Mouse (Mus musculus) c-Kit-negative CD71-positive TER-119-positive erythroid progenitor cells, embryonic 14.5 days (primary cell): ENCODE data around the gene Tgfb3.

Experiments
- DNase-seq: peaks from one replicate; pipeline ENCODE4 v3.0.0-alpha.2; 2013; ENCODE audit warnings: low read depth, low spot score

The Tgfb3 gene

DNA sequence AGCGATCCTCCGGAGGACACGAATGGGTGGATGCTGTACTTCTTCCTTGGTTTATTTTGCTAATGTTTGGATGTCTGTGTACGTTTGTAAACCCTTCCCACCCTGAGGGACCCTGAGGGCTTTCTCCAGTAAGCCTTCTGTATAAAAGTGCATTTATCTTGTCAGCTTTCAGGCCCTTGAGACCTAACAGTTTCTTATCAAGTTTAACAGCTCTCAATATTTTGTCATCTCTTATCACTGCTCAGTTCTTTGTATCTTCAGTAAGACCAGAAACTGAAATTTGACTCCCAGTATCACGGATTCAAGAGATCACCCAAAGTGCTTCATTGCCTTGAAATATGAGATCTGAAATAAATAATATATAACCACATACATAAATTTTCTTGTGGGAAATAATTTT lies 47.9 kb downstream of the Tgfb3 start:
- DNase-seq, result no peak

DNA sequence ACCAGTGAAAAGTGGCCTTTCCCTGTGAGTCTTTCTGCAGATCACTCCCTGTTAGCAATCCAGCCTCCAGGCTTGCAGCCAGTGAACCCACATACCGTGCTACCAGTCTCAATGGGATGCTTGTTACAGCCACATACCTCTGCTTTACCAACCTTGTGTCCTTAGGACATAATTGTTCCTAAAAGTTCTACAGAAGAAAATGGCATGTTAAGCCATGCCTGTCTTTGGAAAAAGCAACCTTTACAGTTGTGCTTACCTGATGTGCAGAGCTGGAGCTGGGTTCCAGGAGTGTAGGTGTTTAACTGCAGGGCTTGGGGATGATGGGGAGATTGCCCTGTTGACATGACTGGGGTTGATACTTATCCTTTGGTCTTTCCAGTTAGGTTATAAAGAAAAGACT lies 51.1 kb downstream of the Tgfb3 start:
- no peak for DNase-seq

DNA sequence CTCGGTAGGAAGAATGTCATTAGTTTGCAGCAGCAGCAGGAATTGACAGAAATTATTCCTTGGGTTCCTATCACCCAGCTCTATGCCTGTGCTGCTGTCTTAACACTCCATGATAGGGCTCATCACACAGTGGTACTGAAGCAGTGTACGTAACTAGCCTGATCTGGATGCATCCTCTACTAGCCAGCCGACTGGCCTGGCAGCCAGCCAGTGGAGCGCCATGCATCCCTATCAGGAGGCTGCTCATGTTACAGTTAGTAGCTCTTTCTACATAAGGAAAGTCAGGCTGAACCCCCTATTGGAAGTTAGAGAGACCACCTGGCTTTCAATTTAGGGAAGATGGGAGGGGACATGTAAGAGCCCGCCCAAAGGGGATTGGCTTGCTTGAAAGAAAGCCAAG lies 51.8 kb downstream of the Tgfb3 start:
- no peak for DNase-seq

DNA sequence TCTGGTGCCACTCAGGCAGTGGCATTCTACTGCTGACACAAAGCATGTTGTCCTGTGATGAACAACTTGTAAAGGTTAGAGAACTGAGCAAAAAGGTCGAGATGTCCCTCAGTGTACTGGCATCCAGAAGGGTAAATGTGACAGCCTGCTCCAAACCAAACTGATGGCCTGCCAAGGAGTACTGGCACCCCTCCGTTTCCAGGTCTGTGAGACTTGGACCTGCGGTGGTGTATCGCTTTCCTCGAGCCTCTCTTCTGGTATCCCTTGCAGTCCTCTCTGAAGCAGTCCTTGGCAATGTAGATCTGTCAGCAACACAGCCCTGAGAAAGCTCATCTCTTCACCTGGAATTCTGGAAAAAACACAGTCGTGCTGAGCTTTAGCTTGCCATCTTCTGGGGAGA lies 53.4 kb downstream of the Tgfb3 start:
- no peak for DNase-seq

- DNase-seq, result no peak
Measured at GRCm38 (mm10) chr12:86024426-86024825, 54.4 kb downstream of the Tgfb3 start.

- no peak for DNase-seq
Measured at GRCm38 (mm10) chr12:86023081-86023871, 55.6 kb downstream of the Tgfb3 start.

DNA sequence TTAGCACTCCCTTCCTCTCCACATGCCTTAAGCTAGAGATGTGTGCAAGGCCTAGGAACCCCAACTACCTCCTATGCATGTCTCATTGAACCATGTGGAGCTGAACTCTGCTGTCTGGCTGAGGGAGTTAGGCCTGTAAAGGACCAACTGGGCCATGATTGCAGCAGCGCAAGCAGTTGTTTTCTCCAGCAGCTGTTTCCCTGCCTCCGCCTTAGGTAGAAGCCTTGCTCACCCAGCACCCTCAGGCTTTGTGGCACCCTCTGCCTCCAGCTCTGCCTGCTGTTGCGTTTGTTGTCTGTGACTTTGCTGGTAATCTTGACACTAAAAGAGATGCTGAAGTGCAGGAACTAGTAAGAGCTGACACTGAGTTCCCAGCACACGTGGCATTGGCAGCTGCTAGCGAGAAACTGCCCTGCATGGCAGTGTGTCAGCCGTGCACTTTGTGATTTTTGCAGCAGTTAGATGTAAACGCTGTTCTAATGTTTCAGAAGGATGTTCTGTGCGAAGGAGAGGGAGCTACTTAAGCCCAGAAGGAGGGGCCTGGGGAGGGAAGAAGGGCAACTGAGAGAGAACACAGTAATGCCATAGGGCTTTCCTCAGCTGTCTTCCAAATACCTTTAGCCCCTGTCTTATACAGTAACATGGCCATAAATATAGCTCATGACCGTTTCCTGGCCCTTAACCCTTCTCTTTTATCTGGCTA lies 56.4 kb downstream of the Tgfb3 start:
- DNase-seq, result no peak

- DNase-seq, result no peak
Measured at GRCm38 (mm10) chr12:86021583-86021982, 57.3 kb downstream of the Tgfb3 start.

- no peak for DNase-seq
Measured at GRCm38 (mm10) chr12:86017360-86017759, 61.5 kb downstream of the Tgfb3 start.

GRCm38 (mm10) chr12:86015114-86015513 lies 63.7 kb downstream of the Tgfb3 start:
- DNase-seq, result no peak

DNA sequence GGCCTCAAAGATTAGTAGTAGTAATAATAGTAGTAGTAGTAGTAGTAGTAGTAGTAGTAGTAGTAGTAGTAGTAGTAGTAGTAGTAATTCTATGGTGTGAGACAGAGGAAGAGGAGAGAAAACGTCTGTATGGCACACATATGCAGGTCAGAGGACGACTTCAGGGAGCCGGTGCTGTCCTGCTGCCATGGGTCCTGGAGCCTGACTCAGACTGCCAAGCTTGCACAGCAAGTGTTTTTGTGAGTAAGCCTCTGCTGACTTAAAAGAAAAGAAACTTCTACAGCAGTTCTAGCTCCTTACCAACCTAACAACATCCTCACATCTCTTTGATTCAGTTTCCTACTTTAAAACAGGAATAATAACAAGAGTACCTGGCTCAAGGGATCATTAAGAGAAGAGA lies 64.2 kb downstream of the Tgfb3 start:
- DNase-seq, result no peak

DNA sequence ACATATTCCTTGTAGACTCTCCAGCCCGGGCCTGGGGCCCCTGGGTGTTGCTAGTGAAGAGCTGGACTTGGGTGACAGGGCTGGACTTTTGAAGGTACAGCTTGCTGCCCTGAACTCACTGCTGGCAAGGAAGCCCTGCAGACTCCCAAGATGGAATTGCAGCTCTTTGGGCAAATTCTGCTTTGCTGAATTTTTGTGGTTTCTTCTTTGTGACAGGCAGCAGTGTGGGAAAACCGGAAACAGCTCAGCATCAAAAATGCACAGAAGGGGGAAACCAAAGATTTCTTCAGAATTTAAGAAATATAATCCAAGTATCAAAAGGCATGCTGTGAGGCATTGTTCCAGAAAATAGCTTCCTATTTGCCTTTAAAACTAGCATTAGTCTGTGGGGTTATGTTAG lies 64.7 kb downstream of the Tgfb3 start:
- no peak for DNase-seq

GRCm38 (mm10) chr12:86012195-86012594 lies 66.6 kb downstream of the Tgfb3 start:
- no peak for DNase-seq

DNA sequence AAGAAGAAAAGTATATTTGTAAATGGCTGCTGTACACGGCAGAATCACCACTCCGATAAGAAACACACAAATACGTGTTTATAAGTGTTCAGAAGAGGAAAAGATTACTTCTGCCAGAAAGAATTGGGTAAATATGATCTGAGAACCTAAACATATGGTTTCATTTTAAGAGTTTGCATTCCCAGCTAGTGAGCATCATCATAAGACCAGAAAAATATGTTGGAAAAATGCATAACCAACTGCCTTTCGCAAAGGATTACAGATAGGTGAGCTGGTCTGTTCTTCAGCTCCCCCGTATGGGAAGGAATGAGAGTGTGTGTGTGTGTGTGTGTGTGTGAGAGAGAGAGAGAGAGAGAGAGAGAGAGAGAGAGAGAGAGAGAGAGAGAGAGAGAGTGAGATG lies 68.2 kb downstream of the Tgfb3 start:
- DNase-seq, result no peak

DNA sequence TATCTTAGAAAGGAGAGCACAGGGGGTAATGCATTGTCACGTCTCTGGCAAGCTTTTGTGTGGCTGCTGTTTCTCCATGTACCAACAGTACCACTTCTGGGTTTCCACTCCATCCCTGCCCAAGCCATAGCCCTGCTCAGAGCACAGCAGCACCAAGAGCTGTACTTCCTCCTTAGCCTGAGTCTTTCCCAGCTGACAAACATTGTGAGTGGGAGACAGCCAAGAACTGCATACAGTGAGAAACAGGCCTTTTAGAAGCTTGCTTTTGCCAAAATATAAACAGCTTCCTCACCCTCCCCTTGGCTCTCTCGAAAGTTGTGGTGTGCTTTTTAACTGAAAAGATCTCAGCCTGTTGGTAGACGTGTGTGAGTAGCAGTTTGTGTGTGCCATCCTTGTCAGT lies 71.5 kb downstream of the Tgfb3 start:
- no peak for DNase-seq
